Mouse (Mus musculus): ENCODE measurements around the gene Slc26a11. TPM values are rescaled to one million over a fixed set of nuclear protein-coding genes. Genes with fewer than 3 reads are reported as not detected.

Slc26a11 gene
- 1 to 10 TPM; 5.8 to 6.1 TPM for total RNA-seq (2021)
- long read RNA-seq, partial matches to known transcripts, result 2 of 12 reads
- long read RNA-seq, other reads (novel, unspliced or antisense), result 6 of 12 reads

DNA sequence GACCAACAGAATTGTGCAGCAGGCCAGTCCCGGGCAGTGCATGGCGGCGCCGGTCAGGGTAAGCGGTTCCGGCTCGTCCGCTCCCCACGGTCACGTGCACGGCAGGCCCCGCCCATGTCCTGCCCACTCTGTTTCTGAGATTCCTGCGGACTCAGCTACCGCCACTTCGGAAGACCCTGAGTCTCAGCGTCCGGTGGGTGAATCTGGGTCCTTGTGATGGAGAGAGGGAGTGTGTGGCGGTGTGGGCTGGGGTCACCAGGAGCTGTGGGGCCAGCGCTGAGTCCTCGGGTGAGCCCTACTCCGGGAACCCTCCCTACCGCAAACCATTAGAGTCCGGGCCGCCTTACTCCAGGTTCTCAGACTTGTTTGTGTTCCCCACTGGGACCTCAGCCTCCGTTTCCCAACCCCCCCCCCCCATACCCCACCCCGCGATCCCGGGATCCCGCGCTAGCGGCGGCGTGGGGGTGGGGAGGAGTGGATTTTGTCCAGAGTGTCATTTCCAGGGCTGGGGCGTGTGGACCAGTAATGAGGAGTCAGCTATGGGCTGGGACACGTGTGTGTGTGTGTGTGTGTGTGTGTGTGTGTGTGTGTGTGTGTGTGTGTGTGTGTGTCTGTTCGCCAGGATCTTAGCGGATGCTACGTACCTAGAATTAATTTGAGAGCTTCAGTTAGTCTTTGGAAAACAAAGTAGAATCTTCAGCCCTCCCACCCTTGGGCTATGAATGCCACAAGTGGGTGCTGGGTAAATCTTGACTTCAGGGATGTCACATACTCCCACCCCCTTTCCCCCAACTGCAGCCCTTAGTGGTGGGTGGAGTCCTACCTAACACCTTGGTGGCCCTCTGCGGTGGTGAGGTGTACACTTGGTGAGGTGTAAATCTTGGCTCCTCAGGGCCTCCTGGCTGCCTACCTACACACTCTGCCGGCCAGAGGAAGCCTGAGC lies at the start of gene Slc26a11, which contains the start of gene Sgsh:
Gene Slc26a11, plus strand, starts transcription at position 115 of the 943 bp plus-strand sequence.
Gene Sgsh, minus strand, starts transcription at position 94 of the 943 bp plus-strand sequence.
- DNase-seq (ENCODE audit: low spot score in 2 of 2), result peak; percentile 57 to 77

GRCm38 (mm10) chr11:119306762-119307657 lies 48.3 kb upstream of the Slc26a11 start:
- no peak for DNase-seq (ENCODE audit: low spot score in 2 of 2)

DNA sequence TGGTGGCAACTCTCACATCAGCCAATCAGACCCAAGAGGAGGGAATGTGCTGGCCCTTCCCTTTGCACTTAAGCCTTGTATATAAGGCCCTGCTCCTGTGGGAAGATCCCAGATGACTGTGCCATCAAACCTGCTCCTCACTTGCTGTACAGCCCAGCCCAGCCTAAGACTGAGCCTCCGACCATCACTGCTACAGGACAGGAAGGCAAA lies 47.8 kb upstream of the Slc26a11 start, which contains the start of gene Card14:
Gene Card14, plus strand, starts transcription at position 111 of the 210 bp plus-strand sequence.
- DNase-seq (ENCODE audit: low spot score in 2 of 2), result no peak

DNA sequence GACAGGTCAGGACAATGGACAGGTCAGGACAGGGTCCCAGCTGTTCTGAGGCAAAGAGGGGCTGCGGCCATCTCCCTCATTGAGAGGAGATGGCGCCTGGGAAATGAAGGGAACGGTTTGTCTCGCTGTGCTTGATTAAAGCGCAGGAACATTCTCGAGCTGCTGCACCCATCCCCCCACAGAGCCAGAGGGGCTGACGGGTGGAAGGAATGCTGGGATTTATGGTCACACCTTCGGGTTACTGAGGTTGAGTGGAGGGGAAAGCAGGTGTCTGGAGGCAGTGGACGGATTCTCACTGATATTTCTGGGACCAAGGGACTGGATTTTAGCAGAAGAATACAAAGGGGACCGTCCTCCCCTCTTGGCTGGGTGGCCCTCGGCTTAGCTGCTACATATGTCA lies 47.4 kb upstream of the Slc26a11 start:
- no peak for DNase-seq (ENCODE audit: low spot score in 2 of 2)

DNA sequence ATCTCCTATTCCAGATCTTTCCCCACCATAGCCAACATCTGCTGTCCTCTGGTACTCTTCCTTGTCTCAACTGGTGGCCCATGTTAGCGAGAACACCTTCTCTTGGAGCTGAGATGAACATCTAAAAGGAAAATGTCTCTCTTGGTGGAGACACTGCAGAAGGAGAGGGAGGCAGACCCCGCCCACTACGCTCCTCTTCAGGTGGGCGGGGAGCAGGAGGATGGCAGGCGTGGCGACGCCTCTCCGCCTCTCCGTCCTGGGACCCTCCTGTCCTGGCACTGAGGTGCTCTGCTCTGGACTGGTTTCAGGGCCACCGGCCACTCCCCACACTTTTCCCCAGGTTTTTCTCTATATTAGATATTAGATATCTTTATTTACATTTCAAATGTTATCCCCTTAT lies 44.7 kb upstream of the Slc26a11 start:
- DNase-seq (ENCODE audit: low spot score in 2 of 2), result no peak

DNA sequence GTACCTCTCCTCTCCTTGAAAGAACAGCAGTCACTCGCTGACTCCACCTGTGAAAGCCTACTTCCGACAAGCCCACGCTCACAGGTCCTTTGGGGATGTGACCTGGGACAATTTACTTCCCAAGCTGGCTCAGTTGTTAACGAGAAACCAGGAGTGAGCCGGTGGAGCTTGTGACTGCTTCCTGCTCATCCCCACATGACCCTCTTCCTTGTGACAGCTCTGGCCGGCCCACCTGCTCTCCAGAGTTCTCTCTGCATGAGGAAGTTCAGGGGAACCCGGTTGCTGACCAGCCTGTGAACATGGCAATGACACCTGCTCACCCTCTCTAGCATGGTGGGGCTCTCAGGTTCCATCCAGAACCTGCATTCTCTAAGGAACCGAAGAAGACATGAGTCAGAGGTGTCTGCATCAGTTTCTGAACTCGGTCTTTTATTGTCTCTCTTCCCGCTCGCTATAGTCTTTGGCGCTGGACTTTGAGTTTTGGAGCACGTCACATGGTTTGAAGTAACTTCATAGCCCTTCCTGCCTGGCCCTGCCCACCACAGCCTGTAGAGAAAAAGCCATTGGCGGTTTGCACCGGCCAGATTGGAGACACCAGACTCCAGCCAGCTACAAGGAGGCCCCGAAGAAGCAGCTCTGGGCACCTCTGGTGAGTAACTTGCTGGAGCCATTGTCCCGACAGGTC lies 41.0 kb upstream of the Slc26a11 start:
- no peak for DNase-seq (ENCODE audit: low spot score in 2 of 2)

DNA sequence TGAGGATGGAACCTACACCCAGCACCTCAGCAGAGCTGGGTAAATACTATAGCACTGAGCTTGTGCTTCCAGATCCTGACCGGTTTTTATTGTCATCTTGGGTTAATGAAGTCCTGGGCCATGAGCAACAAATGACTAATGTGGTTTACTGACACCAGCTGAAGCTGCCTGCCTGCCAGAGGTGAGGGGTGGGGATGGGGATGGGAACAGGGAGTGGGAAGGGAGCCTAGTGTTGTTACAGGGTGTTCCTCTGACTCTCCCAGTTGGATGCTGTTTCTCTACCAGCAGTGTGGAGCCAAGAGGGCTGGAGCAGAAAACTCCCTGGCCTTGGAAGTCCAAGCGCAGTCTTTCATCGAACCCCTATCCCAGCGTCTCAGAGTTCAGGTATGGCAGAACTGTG lies 38.6 kb upstream of the Slc26a11 start:
- DNase-seq (ENCODE audit: low spot score in 2 of 2), result no peak

DNA sequence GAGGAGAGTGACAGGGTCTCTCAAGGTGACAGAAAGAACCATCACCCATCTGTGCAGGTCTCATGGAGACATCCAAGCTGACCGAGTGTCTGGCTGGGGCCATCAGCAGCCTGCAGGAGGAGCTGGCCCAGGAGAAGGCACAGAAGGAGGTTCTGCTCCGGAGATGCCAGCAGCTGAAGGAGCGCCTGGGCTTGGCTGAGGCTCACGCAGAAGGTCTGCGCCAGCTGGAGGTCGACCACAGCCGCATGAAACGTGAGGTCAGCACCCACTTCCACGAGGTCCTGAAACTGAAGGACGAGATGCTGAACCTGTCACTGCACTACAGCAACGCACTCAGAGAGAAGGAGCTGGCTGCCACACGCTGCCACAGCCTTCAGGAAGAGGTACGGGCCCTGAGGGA lies 32.8 kb upstream of the Slc26a11 start:
- DNase-seq (ENCODE audit: low spot score in 2 of 2), result no peak

- DNase-seq (ENCODE audit: low spot score in 2 of 2), result no peak
Measured at GRCm38 (mm10) chr11:119325068-119325467, 30.3 kb upstream of the Slc26a11 start.

DNA sequence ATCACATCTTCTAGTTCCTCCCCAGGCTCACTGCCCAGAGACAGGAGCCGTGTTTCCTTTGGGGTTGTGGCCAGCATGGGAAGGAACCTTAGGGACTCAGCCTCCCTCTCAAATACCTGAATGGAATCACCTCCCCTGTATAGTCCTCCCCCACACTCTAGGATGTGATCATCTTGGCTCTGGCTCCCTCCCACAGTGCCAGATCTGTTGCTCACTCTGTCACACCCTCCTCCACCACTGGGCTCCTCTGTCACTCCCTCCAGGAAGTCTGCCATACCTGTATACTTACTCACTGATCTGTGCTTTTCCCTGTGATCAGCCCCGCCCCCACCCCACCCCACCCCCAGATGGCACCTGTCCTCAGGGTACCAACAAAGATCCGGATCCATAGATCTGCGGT lies 24.8 kb upstream of the Slc26a11 start:
- no peak for DNase-seq (ENCODE audit: low spot score in 2 of 2)

GRCm38 (mm10) chr11:119331970-119332369 lies 23.4 kb upstream of the Slc26a11 start:
- DNase-seq (ENCODE audit: low spot score in 2 of 2), result no peak

- DNase-seq (ENCODE audit: low spot score in 2 of 2), result no peak
Measured at GRCm38 (mm10) chr11:119338271-119339059, 16.9 kb upstream of the Slc26a11 start.

DNA sequence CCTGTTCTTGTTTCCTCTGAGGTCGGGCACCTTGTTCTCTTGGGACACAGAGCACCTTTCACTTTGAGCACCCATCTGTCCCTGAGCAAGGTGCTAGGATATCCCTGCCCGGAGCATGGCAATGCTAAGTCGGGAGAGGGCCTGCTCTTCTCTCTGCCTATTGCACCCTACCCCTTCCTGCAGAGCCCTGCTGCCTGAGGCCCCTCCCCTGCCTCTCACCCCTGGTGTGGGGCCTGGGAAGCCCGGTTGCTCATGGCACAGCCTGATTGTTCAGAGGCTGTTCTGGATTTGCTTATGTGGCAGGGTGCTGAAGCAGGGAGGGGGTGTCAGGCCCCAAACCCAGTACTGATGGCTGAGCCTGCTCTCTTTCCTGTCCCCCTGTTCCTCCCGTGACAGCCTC lies 16.2 kb upstream of the Slc26a11 start:
- no peak for DNase-seq (ENCODE audit: low spot score in 2 of 2)

- DNase-seq (ENCODE audit: low spot score in 2 of 2), result peak; percentile 42 to 89
Measured at GRCm38 (mm10) chr11:119339637-119340036, 15.7 kb upstream of the Slc26a11 start.

GRCm38 (mm10) chr11:119344178-119344577 lies 11.2 kb upstream of the Slc26a11 start:
- DNase-seq (ENCODE audit: low spot score in 2 of 2), result no peak

GRCm38 (mm10) chr11:119344865-119345264 lies 10.5 kb upstream of the Slc26a11 start:
- DNase-seq (ENCODE audit: low spot score in 2 of 2), result no peak

- no peak for DNase-seq (ENCODE audit: low spot score in 2 of 2)
Measured at GRCm38 (mm10) chr11:119347125-119347524, 8.2 kb upstream of the Slc26a11 start.

- DNase-seq (ENCODE audit: low spot score in 2 of 2), result no peak
Measured at GRCm38 (mm10) chr11:119352113-119352512, 3.2 kb upstream of the Slc26a11 start.

- DNase-seq (ENCODE audit: low spot score in 2 of 2), result no peak
Measured at GRCm38 (mm10) chr11:119353946-119354345, 1.4 kb upstream of the Slc26a11 start.

GRCm38 (mm10) chr11:119354798-119355442 lies 437 bp upstream of the Slc26a11 start:
- DNase-seq (ENCODE audit: low spot score in 2 of 2), result peak in 1 of 2 experiments; percentile 12

Measured in layer of hippocampus, adult 18-20 months (tissue).